Mouse (Mus musculus): Measurements from ENCODE around the gene Olfr275.

DNA sequence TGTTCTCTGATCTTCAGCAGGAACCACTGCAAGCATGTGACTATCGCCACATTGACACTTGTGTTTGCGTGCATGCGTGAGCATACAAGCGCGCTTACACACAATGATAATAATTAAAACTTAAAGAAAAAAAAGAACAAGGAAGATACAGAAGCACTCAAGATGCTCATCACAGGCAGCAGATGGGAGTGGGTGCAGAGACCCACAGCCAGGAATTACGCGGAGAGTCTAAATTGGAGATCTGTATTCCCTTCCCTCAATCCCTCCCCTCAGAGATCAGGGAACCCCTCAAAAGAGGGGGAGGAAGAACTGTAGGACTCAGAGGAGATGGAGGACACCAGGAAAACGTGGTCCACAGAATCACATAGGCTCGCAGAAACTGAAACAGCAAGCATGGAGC, 49.8 kb downstream of the Olfr275 start:
- TF ChIP-seq FLI1 (IDR thresholded peaks at IDR 0.05; ENCODE audit: low read length) (no peak), GATA1 (IDR thresholded peaks at IDR 0.05; ENCODE audit: borderline replicate concordance, low read length) (no peak)
